Mouse (Mus musculus): ENCODE data around the gene Slc22a12. TPM values are rescaled to one million over a fixed set of nuclear protein-coding genes. Genes with fewer than 3 reads are reported as not detected.

Slc22a12 gene
- polyA plus RNA-seq (2015; fragmentation: Nextera tagmentation; extraction: Ambion mirVana) = 0.11 TPM in 1 of 2 replicates, not detected in the other

DNA sequence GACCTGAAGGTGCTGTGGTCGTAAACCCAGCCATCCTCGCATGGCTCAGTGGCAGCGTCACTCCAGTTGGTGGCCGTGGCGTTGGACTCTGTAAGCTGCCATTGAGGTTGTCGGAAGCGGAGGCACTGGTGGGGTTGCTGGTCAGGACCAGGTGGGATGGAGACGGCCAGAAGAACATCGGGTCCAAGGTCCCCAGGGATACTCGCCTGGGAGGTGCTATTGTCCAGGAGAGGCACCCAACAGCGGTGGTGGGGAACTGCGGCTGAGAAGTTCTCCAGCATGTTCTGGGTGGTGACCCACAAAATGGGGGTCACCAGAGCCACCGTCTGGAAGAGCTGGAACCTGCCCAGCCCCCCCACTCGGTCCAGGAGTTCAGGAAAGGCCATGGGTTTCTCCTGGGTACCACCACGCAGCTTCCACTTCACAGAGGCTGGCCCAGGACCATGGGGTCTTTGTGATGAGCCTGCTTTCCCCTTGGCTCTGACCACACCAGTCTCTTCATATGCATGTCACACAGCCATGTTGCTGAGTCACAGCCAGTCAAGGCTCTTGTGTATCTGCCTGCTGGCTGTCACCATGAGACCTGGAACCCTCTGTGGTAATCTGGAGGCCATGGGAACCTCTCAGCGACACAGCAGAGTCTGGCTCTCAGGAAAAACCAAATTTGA, at the start of gene Slc22a12:
TSS of gene Slc22a12 (minus strand) at position 666 of the 668 bp plus-strand sequence.

Other genes starting within 250 kb of the Slc22a12 start
- 0.40 and 0.67 TPM in 2 replicates for gene Cdc42bpg, start 236.6 kb downstream of the Slc22a12 start, polyA plus RNA-seq (2015; fragmentation: Nextera tagmentation; extraction: Ambion mirVana)
- gene Men1, start 208.1 kb downstream of the Slc22a12 start, polyA plus RNA-seq (2015; fragmentation: Nextera tagmentation; extraction: Ambion mirVana) = 19.0 and 19.8 TPM in 2 replicates
- gene Map4k2, start 201.9 kb downstream of the Slc22a12 start, polyA plus RNA-seq (2015; fragmentation: Nextera tagmentation; extraction: Ambion mirVana) = 13.0 and 20.0 TPM in 2 replicates
- 66.4 and 69.6 TPM in 2 replicates for gene Sf1, start 179.3 kb downstream of the Slc22a12 start, polyA plus RNA-seq (2015; fragmentation: Nextera tagmentation; extraction: Ambion mirVana)
- 6.7 and 9.0 TPM in 2 replicates for gene Pygm, start 158.6 kb downstream of the Slc22a12 start, polyA plus RNA-seq (2015; fragmentation: Nextera tagmentation; extraction: Ambion mirVana)
- 106 and 138 TPM in 2 replicates for gene Rasgrp2, start 143.7 kb downstream of the Slc22a12 start, polyA plus RNA-seq (2015; fragmentation: Nextera tagmentation; extraction: Ambion mirVana)
- gene Nrxn2, start 124.3 kb downstream of the Slc22a12 start, polyA plus RNA-seq (2015; fragmentation: Nextera tagmentation; extraction: Ambion mirVana) = 0.66 and 0.89 TPM in 2 replicates

Data from spleen, postnatal 0 days (tissue).